Mouse (Mus musculus): ENCODE measurements at regions not wholly inside any gene's neighbourhood (a gene's known extent, or its start where the extent isn't known, plus 50 kb on each side); places are given as distances from the start of the nearest gene placed in this dataset.

GRCm38 (mm10) chr8:87197867-87198536, 274.4 kb downstream of the Cbln1 start:
- no peak for TF ChIP-seq CTCF (IDR thresholded peaks at IDR 0.05)
- no peak for TF ChIP-seq EP300 (IDR thresholded peaks at IDR 0.05)

All from lung, postnatal 0 days (tissue).